Mouse (Mus musculus) testis, adult 2 months (tissue): ENCODE data around the gene Orai3.
A peak's percentile ranks its signal among the peaks of the same experiment; 100 is the strongest.

Experiments
- CTCF ChIP-seq: fragments of 200-500 bp; IDR thresholded peaks from 2 replicates; pipeline ENCODE4 v1.5.1; 2012; ENCODE audit warnings: low read depth, mild to moderate bottlenecking, inconsistent platforms, low read length, moderate library complexity; ENCODE audit not compliant: control insufficient read depth, insufficient read depth, insufficient replicate concordance
- POLR2A ChIP-seq: fragments of 200-500 bp; IDR thresholded peaks from 2 replicates; pipeline ENCODE4 v1.6.1; 2012; ENCODE audit warnings: low read depth, mild to moderate bottlenecking, inconsistent platforms, low read length, moderate library complexity; ENCODE audit not compliant: control insufficient read depth

DNA sequence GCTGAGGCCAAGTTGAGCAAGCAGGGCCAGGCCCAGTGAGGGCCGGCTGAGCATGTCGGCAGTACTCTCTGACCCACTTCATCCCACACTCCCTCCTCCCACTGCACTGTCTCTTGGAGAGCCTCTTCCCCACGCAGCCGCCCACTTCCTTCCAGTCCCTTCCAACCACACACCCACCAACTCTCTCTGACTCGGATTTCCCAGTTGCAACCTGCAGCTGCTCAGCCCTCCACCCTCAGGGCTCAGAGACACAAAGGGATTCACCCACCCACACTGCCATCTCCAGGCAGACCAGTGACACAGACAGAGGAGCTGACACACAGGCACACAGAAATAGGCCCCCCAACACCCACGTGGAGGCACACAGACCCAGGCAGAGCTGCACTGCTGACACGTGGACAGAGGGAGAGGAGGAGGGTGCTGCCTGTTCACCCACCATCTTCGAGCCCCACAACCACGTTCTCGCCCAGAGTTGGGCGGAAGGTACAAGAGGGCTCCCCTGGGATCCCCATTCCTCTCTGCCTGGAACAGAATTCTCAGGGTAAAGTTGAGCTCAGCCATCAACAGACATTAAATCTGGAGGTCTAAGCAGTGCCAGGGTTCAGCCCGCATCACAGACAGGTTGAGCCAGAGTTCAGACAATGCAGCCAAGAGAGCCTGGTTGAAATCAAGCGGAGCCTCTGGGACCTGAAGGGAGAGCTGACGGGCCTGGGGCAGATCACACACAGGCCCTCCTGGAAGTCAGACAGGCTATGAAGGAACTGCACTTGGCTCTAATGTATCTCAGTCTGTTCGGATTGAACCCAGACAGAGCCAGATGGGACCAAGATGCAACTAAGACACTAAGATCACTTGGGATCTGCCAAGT lies 46.6 kb downstream of the Orai3 start:
- TF ChIP-seq POLR2A (no peak), CTCF (peak; percentile 24; the same call in 1 of the 2 replicates)
